Mouse (Mus musculus) gastrocnemius, postnatal 10 days (tissue): ENCODE data around the gene Tmem8. TPM values are rescaled to one million over a fixed set of nuclear protein-coding genes. Genes with fewer than 3 reads are reported as not detected.
"Not testable (repeated sequence)": the region's sequence is repeated elsewhere in the genome, so short reads cannot be mapped to it uniquely, and the experiment has no call there.

Source experiments
- DNase-seq: peaks from one replicate; pipeline ENCODE4 v3.0.0; 2021; ENCODE audit warnings: mixed read lengths
- total RNA-seq, 2 experiments: library from RNA; stranded (reverse); gene quantifications; 2 replicates each; pipeline ENCODE4 v1.2.3; 2021

Tmem8 gene
- total RNA-seq, 2 experiments from 2014 or later, result 1.3 to 1.7 TPM

- no peak for DNase-seq
Measured at GRCm38 (mm10) chr17:26111722-26112121, 1.4 kb upstream of the Tmem8 start.

- DNase-seq, result no peak
Measured at GRCm38 (mm10) chr17:26112751-26113150, 348 bp upstream of the Tmem8 start.

- no peak for DNase-seq
Measured at GRCm38 (mm10) chr17:26114061-26114460, 962 bp downstream of the Tmem8 start.

GRCm38 (mm10) chr17:26114461-26114860 is 1.4 kb downstream of the Tmem8 start:
- DNase-seq, result not testable (repeated sequence)

GRCm38 (mm10) chr17:26115205-26115898 is 2.3 kb downstream of the Tmem8 start:
- no peak for DNase-seq

GRCm38 (mm10) chr17:26115956-26116487 is 2.9 kb downstream of the Tmem8 start:
- no peak for DNase-seq

- no peak for DNase-seq
Measured at GRCm38 (mm10) chr17:26116503-26117258, 3.6 kb downstream of the Tmem8 start.

- DNase-seq, result peak; percentile 61
Measured at GRCm38 (mm10) chr17:26119766-26120710, 6.9 kb downstream of the Tmem8 start.

GRCm38 (mm10) chr17:26122431-26123140 is 9.5 kb downstream of the Tmem8 start:
- no peak for DNase-seq

GRCm38 (mm10) chr17:26123267-26123684 is 10.2 kb downstream of the Tmem8 start, which contains the start of gene Mrpl28:
TSS of gene Mrpl28 (plus strand) at chr17:26123500.
- DNase-seq, result peak; percentile 95

GRCm38 (mm10) chr17:26124560-26124959 is 11.5 kb downstream of the Tmem8 start:
- no peak for DNase-seq

- no peak for DNase-seq
Measured at GRCm38 (mm10) chr17:26125226-26125625, 12.1 kb downstream of the Tmem8 start.

GRCm38 (mm10) chr17:26131062-26131732 is 18.1 kb downstream of the Tmem8 start:
- no peak for DNase-seq

GRCm38 (mm10) chr17:26131856-26132853 is 19.1 kb downstream of the Tmem8 start:
- no peak for DNase-seq

- DNase-seq, result no peak
Measured at GRCm38 (mm10) chr17:26137106-26137750, 24.1 kb downstream of the Tmem8 start.

- no peak for DNase-seq
Measured at GRCm38 (mm10) chr17:26137751-26138130, 24.6 kb downstream of the Tmem8 start.

GRCm38 (mm10) chr17:26138239-26138836 is 25.2 kb downstream of the Tmem8 start, which contains the start of gene Axin1:
TSS of gene Axin1 (plus strand) at chr17:26138688.
- DNase-seq, result peak; percentile 90

GRCm38 (mm10) chr17:26138901-26139381 is 25.8 kb downstream of the Tmem8 start:
- DNase-seq, result no peak
